Mouse (Mus musculus) olfactory bulb, adult 2 months (tissue): Measurements from ENCODE around the gene 2010300C02Rik.

Source experiments
- CTCF ChIP-seq: fragments of 200-500 bp; IDR thresholded peaks from 2 replicates; pipeline ENCODE4 v1.5.1; 2012; ENCODE audit warnings: low read depth, mild to moderate bottlenecking, low read length, moderate library complexity; ENCODE audit not compliant: insufficient read depth
- POLR2A ChIP-seq: fragments of 200-500 bp; IDR thresholded peaks from 2 replicates; pipeline ENCODE4 v1.6.1; 2012; ENCODE audit warnings: mild to moderate bottlenecking, low read depth, low read length, moderate library complexity; ENCODE audit not compliant: insufficient read depth

GRCm38 (mm10) chr1:37656017-37656416, 63.9 kb downstream of the 2010300C02Rik start:
- TF ChIP-seq POLR2A: no peak
- TF ChIP-seq CTCF: no peak
